Mouse (Mus musculus): ENCODE data around the gene Sarnp.

DNA sequence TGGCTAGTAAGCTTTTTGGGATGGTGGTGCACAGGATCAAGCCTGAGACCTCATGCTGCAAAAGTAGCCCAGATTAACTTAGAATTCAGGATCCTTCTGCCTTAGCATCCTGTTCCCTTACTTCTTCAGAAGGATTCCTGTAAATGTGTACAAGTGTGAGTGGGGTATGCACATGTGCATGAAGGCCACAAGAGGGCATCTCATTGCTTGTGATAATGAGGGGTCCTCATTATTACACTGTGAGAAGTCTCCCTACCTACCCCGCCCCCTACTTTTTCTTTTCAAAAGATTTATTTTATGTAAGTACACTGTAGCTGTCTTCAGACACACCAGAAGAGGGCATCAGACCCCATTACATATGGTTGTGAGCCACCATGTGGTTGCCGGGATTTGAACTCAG is 98.4 kb downstream of the Sarnp start:
- no peak for TF ChIP-seq CEBPB (IDR thresholded peaks at IDR 0.05; ENCODE audit: low read depth)
- TF ChIP-seq CTCF (IDR thresholded peaks at IDR 0.05; ENCODE audit: control insufficient read depth, insufficient read depth, insufficient read length): no peak
- TF ChIP-seq MYOD1 (IDR thresholded peaks at IDR 0.05; ENCODE audit: control insufficient read depth, insufficient read length, low read depth): no peak
- no peak for TF ChIP-seq USF1 (IDR thresholded peaks at IDR 0.05; ENCODE audit: low read depth)
- no peak for TF ChIP-seq MAX (IDR thresholded peaks at IDR 0.05)
- TF ChIP-seq MYOG (IDR thresholded peaks at IDR 0.05; ENCODE audit: control insufficient read depth, extremely low read depth, insufficient read length): no peak
- no peak for TF ChIP-seq FOSL1 (IDR thresholded peaks at IDR 0.05; ENCODE audit: insufficient read depth, low read length, poor library complexity, severe bottlenecking)
